Mouse (Mus musculus) thymus, adult 2 months (tissue): ENCODE measurements around the gene Pafah1b2. TPM values are rescaled to one million over a fixed set of nuclear protein-coding genes. Genes with fewer than 3 reads are reported as not detected.

ENCODE experiments used
- DNase-seq: peaks from one replicate; pipeline ENCODE4 v3.0.0; 2021
- H3K27ac ChIP-seq: fragments of 200-500 bp; 2 replicates; pipeline ENCODE4 v1.5.1; 2012; ENCODE audit warnings: low read length, control low read depth; ENCODE audit not compliant: control insufficient read depth, insufficient read depth
- H3K27me3 ChIP-seq: fragments of 200-500 bp; 2 replicates; pipeline ENCODE4 v1.6.1; 2012; ENCODE audit warnings: mild to moderate bottlenecking, low read length, moderate library complexity, mixed read lengths; ENCODE audit not compliant: control insufficient read depth, insufficient read depth
- H3K36me3 ChIP-seq: fragments of 200-500 bp; 2 replicates; pipeline ENCODE4 v1.6.1; 2012; ENCODE audit warnings: mild to moderate bottlenecking, low read length, moderate library complexity; ENCODE audit not compliant: control insufficient read depth, insufficient read depth
- H3K4me1 ChIP-seq: fragments of 200-500 bp; replicated peaks from 2 replicates; pipeline ENCODE4 v1.6.1; 2012; ENCODE audit warnings: low read length; ENCODE audit not compliant: control insufficient read depth, insufficient read depth
- H3K4me3 ChIP-seq: fragments of 200-500 bp; 2 replicates; pipeline ENCODE4 v1.5.1; 2012; ENCODE audit warnings: mild to moderate bottlenecking, low read length, control low read depth, moderate library complexity; ENCODE audit not compliant: control insufficient read depth, insufficient read depth
- CTCF ChIP-seq: fragments of 200-500 bp; IDR thresholded peaks from 2 replicates; pipeline ENCODE4 v1.5.1; 2012; ENCODE audit warnings: mild to moderate bottlenecking, control low read depth, low read length, moderate library complexity, borderline replicate concordance; ENCODE audit not compliant: control insufficient read depth, poor library complexity, insufficient read depth; ENCODE audit errors: extremely low read depth
- POLR2A ChIP-seq: fragments of 200-500 bp; IDR thresholded peaks from 2 replicates; pipeline ENCODE4 v1.6.1; 2012; ENCODE audit warnings: mild to moderate bottlenecking, low read length, control low read depth, moderate library complexity; ENCODE audit not compliant: control insufficient read depth, poor library complexity, insufficient read depth; ENCODE audit errors: extremely low read depth
- WGBS: fragments of 180-500 bp; shearing (Covaris S2); methylation state at CpG from one replicate; pipeline ENCODE4 v1.1.7; 2018; 5-methylcytosine and 5-hydroxymethylcytosine counted together
- polyA plus RNA-seq: library from polyadenylated mRNA; depleted of rRNA; stranded (reverse); fragments of >200 nt; gene quantifications from 2 replicates; pipeline ENCODE4 v1.2.3, GENCODE M21; 2012

The Pafah1b2 gene
- polyA plus RNA-seq, 1 experiment = 24.4 TPM

DNA sequence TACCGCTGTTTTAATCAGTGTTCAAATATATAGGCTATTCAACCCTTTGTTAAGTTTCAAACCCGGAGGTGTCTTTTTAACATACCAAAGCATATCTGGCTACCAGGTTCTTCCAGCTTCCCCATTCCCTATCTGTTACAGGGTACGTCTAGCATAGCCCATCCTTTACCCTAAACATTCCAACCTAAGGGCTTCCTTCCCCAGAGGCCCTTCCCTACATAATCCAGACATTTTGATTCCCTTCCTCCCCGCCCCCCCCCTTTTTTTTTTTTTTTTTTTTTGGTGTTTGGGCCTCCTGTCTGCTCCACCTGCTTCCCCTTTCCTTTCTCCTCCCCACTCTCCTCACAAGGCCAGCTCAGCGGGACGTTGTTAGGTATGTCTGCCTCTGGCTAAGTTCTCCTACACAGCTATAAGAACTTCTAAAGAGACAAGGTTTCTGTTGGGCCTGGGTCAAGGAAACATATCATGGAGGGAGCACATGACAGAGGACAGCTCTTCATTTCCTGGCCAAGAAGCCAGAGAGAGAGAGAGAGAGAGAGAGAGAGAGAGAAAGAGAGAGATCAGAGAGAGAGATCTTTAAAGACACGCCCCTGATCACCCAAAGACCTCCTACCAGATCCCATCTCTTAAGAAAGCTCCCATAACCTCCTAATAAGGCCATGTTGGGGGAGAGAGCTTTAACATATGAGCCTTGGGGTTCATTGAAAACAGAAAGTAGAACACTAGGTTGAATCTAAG is 3.4 kb downstream of the Pafah1b2 start:
- H3K4me1 ChIP-seq = peaks cover 11% of the 10 kb centered on the region
- no peak for DNase-seq
- 49% methylated on average over 7 of the region's 7 CpGs for WGBS
- no peak overlapping the region for H3K4me3 ChIP-seq
- H3K27me3 ChIP-seq = no peaks in the 10 kb centered on the region
- no peak overlapping the region for H3K27ac ChIP-seq
- no peaks in the 10 kb centered on the region for H3K36me3 ChIP-seq
- TF ChIP-seq POLR2A (no peak), CTCF (no peak)

GRCm38 (mm10) chr9:46006224-46006623 is 6.3 kb downstream of the Pafah1b2 start:
- DNase-seq = no peak
- Histone ChIP-seq H3K27ac (no peak overlapping the region), H3K27me3 (no peaks in the 10 kb centered on the region), H3K36me3 (no peaks in the 10 kb centered on the region), H3K4me3 (no peak overlapping the region), H3K4me1 (peaks cover 3% of the 10 kb centered on the region; the same call in 1 of the 2 replicates)
- WGBS = 35% methylated on average over 5 of the region's 5 CpGs
- TF ChIP-seq CTCF (no peak), POLR2A (no peak)

DNA sequence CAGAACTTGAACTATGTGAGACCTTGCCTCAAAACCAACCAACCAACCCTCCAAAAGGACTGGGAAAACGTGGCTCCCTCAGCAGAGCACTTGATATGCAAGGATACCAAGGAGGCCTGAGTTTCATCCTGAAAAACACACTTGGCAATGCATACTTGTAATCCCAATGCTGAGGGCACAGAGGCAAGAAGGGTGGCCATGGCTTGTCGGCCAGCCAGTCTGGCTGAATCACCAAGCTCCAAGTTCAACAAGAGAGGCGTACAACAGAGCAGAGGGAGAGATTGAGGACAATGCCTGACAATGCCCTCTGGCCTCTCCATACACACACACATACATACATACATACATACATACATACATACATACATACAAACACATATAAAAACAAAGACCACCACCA is 8.0 kb downstream of the Pafah1b2 start:
- no peaks in the 10 kb centered on the region for H3K36me3 ChIP-seq
- no peak overlapping the region for H3K27ac ChIP-seq
- no peak overlapping the region for H3K4me3 ChIP-seq
- no peak for TF ChIP-seq CTCF
- no peak for TF ChIP-seq POLR2A
- peaks cover 3% of the 10 kb centered on the region; the same call in 1 of the 2 replicates for H3K4me1 ChIP-seq
- 95% methylated on average over 3 of the region's 3 CpGs for WGBS
- H3K27me3 ChIP-seq = no peaks in the 10 kb centered on the region
- DNase-seq = no peak

DNA sequence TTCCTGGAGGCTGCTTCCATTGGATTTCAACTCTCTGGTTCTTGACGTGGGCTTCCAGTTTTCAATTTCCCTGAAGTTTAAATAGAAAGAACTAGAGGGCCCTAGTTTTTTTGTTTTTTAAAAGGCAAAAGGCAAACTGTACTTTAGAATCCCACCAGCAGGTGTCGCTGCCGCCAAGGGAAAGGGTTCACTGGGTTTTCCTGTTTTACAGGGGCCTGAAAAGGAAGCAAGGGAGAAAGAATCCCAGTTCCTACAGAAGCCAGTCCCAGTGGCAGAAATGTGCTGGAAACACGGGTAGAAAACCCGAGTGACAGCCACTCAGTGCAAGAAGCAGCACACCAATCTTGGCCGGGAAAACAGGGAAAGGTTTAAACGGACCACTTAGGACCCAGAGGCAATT is 8.8 kb downstream of the Pafah1b2 start:
- H3K27me3 ChIP-seq = no peaks in the 10 kb centered on the region
- peak; percentile 79 for DNase-seq
- H3K4me1 ChIP-seq = no peaks in the 10 kb centered on the region
- WGBS = 26% methylated on average over 7 of the region's 7 CpGs
- H3K36me3 ChIP-seq = no peaks in the 10 kb centered on the region
- H3K4me3 ChIP-seq = no peak overlapping the region
- TF ChIP-seq POLR2A (no peak), CTCF (no peak)
- H3K27ac ChIP-seq = no peak overlapping the region

DNA sequence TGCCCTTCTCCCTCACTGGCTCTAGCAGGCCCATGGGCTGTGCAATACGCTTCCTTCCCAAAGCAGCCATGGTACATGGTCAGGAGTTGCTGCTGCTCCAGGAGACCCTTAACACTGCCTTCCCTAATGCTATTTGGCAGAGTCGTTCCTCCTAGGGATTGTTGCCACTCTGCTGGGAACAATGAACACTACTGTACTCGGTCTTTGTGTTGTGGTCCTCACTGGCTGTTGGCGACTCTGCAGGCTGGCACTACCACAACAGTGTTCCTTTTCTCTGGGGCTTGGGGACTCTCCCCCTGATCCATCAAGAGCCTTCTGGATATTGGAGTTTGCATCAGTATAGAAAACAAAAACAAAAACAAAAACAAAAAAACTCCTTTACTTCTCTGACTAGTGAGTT is 13.5 kb downstream of the Pafah1b2 start:
- H3K4me1 ChIP-seq = no peaks in the 10 kb centered on the region
- 89% methylated on average over 4 of the region's 4 CpGs for WGBS
- DNase-seq = no peak
- no peak for TF ChIP-seq CTCF
- TF ChIP-seq POLR2A = no peak
- no peak overlapping the region for H3K27ac ChIP-seq
- no peaks in the 10 kb centered on the region for H3K27me3 ChIP-seq
- no peak overlapping the region for H3K4me3 ChIP-seq
- H3K36me3 ChIP-seq = no peaks in the 10 kb centered on the region

- 3% methylated on average over 4 of the region's 4 CpGs for WGBS
- H3K27me3 ChIP-seq = no peaks in the 10 kb centered on the region
- DNase-seq = no peak
- peak overlapping the region; percentile 65; the same call in 1 of the 2 replicates for H3K4me3 ChIP-seq
- H3K36me3 ChIP-seq = no peaks in the 10 kb centered on the region
- TF ChIP-seq POLR2A (no peak), CTCF (no peak)
- H3K4me1 ChIP-seq = peaks cover 18% of the 10 kb centered on the region
- no peak overlapping the region for H3K27ac ChIP-seq
These were observed 27.3 kb downstream of the Pafah1b2 start for GRCm38 (mm10) chr9:45985229-45985567.
